19 mouse cellular contexts compared by ENCODE assay signal in the genomic region with DNA sequence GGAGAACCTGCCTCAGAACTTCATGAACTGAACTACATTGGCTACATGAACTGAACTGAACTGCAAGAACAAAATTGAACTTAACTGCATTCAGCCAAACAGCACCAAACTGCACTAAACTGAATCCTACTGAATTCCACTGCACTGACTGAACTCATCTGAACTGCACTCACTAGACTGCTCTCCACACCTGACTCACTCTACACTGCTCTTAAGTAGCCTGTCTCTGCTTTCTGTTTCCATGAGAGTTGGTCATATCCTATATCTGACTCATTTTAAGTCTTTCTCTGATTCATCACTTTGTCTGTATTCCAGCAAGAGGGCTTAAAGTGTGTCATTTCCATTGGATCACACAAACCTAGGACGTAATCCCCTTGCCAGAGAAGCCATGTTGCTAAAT.
DNase-seq lines count a peak whose midpoint lies in the region; ATAC-seq and TF ChIP-seq lines count a peak whose summit lies in the region.
"Had no signal": no experiment of that assay in that cellular context is flagged by ENCODE, and none has a peak within 500 bp of the region (broad histone marks: within the 10 kb centered on the region; RNA-seq: fewer than 3 reads in every experiment).

No protein-coding gene starts in this region.

- in situ Hi-C loops in Patski (cut with MboI; ENCODE audit: low pct_unique_long_range_greater_than_20kb), result no loop called here

- TF ChIP-seq CTCF in Patski (IDR thresholded peaks at IDR 0.05), result no peak

- H3K27me3 ChIP-seq in Patski, result no peaks in the 10 kb centered on the region
- H3K27me3 ChIP-seq: CH12.LX had no signal

- POLR2A ChIA-PET in Patski (lab: Charles Lee), result no interaction called here

- peak; percentile 42 for DNase-seq in Patski (ENCODE audit: low read depth, low spot score)
- peak; percentile 6 for DNase-seq in brain, adult 2 months (ENCODE audit: low read depth, low spot score)
- DNase-seq in right cerebral cortex, adult 2 months (ENCODE audit: low spot score in 2 of 2), result no peak
- DNase-seq in spleen, postnatal 14 days (ENCODE audit: low spot score in 2 of 2), result no peak
- DNase-seq: adrenal gland, adult 2 months; adrenal gland, adult 8-10 months; adrenal gland, postnatal 10 days; adrenal gland, postnatal 14 days; adrenal gland, postnatal 25 days; adrenal gland, postnatal 36 days; B cell, adult 2 months; cerebellum, adult 11 months; cerebellum, adult 11-12 months; cerebellum, adult 18-20 months; cerebellum, adult 2 months; cerebellum, adult 8-10 months had no signal

- ATAC-seq in Patski, result peak; percentile 99
- ATAC-seq: activated CD4-positive, CD25-positive, alpha-beta regulatory T cell, adult 4 months; CD4-positive, CD25-positive, alpha-beta regulatory T cell, adult 4 months had no signal

- CTCF ChIA-PET in Patski (lab: Charles Lee), result no interaction called here

Comparison
In these comparisons a context has a peak if more than half of its experiments do, and no peak if none do; other contexts are left out.
1. DNase-seq: peak in Patski (single experiment) and brain, adult 2 months (single experiment); none in right cerebral cortex, adult 2 months (0 of 2) and spleen, postnatal 14 days (0 of 2).